Mouse (Mus musculus) midbrain, embryonic 11.5 days (tissue): ENCODE results near the gene Mrpl54. TPM values are rescaled to one million over a fixed set of nuclear protein-coding genes. Genes with fewer than 3 reads are reported as not detected.
A peak's percentile ranks its signal among the peaks of the same experiment; 100 is the strongest.

ENCODE experiments used
- ATAC-seq: fragments of 200-750 bp; cut with Nextera tagmentation; 2 replicates; pipeline ENCODE4 v1.8.0; 2017; ENCODE audit warnings: moderate TSS enrichment, moderate library complexity; ENCODE audit not compliant: low FRiP score
- DNase-seq: peaks from one replicate; pipeline ENCODE4 v3.0.0; 2015; ENCODE audit warnings: low spot score; ENCODE audit errors: missing footprints
- H3K27ac ChIP-seq: fragments of 300-500 bp; sonication (generic); 2 replicates; pipeline ENCODE4 v1.5.1; 2014; ENCODE audit warnings: low read depth, low read length
- H3K27me3 ChIP-seq: fragments of 300-500 bp; sonication (generic); 2 replicates; pipeline ENCODE4 v1.6.1; 2014; ENCODE audit warnings: mild to moderate bottlenecking, low read length, moderate library complexity, mixed read lengths; ENCODE audit not compliant: control insufficient read depth, insufficient read depth
- H3K36me3 ChIP-seq: fragments of 300-500 bp; sonication (generic); 2 replicates; pipeline ENCODE4 v1.6.1; 2014; ENCODE audit warnings: mild to moderate bottlenecking, low read length, moderate library complexity, mixed read lengths; ENCODE audit not compliant: control insufficient read depth, insufficient read depth
- H3K4me1 ChIP-seq: fragments of 300-500 bp; sonication (generic); 2 replicates; pipeline ENCODE4 v1.6.1; 2014; ENCODE audit warnings: low read length; ENCODE audit not compliant: control insufficient read depth, insufficient read depth
- H3K4me2 ChIP-seq: fragments of 300-500 bp; sonication (generic); 2 replicates; pipeline ENCODE4 v1.6.1; 2014; ENCODE audit warnings: mild to moderate bottlenecking, moderate library complexity
- H3K4me3 ChIP-seq: fragments of 300-500 bp; sonication (generic); 2 replicates; pipeline ENCODE4 v1.5.1; 2014; ENCODE audit warnings: low read depth, low read length
- H3K9ac ChIP-seq: fragments of 300-500 bp; sonication (generic); 2 replicates; pipeline ENCODE4 v1.6.1; 2014; ENCODE audit warnings: low read length
- H3K9me3 ChIP-seq: fragments of 300-500 bp; sonication (generic); 2 replicates; pipeline ENCODE4 v1.6.1; 2016; ENCODE audit warnings: low read length; ENCODE audit not compliant: control insufficient read depth
- WGBS: fragments of 180-500 bp; shearing (Covaris S2); extraction: QIAGEN DNeasy Blood & Tissue Kit; methylation state at CpG from one replicate; pipeline ENCODE4 v1.1.7; 2014; 5-methylcytosine and 5-hydroxymethylcytosine counted together
- polyA plus RNA-seq: library from polyadenylated mRNA; unstranded; fragments of >200 nt; fragmentation: Nextera tagmentation; extraction: Ambion mirVana; gene quantifications from 2 replicates; pipeline ENCODE4 v1.2.1, GENCODE M21; 2014

Gene Mrpl54
- polyA plus RNA-seq, 1 experiment from 2014 or later, result 205 TPM

DNA sequence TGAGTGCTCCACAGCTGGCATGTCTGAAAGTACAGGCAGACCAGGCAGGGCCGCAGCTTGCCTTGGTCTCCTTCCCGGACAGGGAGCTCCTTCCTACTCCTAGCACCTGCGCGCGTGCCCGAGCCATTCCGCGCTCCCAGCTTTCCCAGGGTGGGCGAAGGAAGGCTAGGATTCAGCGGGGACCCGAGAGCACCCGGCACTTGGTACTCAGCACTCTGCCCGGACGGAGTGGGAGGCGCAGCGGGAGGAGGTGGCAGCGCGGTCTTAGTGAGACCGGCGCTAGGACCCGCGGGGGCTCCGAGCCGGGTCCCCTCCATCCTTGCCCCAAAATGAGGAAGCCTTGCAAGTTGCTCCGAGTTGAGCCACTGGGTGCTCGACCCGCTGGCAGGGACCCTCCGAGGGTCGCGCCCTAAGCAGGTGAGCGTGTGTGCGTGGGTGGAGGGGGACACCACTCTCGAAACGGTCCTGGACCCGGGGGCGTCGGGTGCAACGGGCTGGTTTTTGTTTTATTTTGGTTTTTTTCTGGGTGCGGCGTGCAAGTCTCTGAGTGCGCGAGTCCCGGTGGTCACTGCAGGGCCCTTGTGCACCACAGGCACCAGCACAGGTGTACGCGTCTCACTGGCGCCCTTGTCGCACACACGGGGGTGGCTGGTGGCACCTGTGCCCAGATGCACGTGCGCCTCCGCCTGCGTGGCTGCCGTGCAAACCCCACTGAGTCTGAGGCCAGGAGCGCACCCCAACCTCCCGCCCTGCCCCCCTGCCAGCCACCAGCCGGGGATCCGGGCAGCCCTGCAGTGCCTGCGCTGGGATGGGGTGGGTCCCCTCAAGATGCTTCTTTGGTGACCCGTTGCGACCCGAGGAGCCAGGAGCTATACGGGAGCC is 9.3 kb downstream of the Mrpl54 start:
- ATAC-seq (0 out of 2 replicates have a peak, but pooled peaks have one; percentile 5), DNase-seq (peak; percentile 94)
- peak overlapping the region; percentile 77 for H3K4me2 ChIP-seq
- H3K9ac ChIP-seq, result peak overlapping the region; percentile 52
- H3K4me1 ChIP-seq, result peaks cover 15% of the 10 kb centered on the region
- H3K27ac ChIP-seq, result no peak overlapping the region
- WGBS, result 2% methylated on average over 61 of the region's 62 CpGs
- H3K36me3 ChIP-seq, result no peaks in the 10 kb centered on the region
- H3K27me3 ChIP-seq, result peaks cover 46% of the 10 kb centered on the region
- no peaks in the 10 kb centered on the region for H3K9me3 ChIP-seq
- H3K4me3 ChIP-seq, result peak overlapping the region; percentile 37

DNA sequence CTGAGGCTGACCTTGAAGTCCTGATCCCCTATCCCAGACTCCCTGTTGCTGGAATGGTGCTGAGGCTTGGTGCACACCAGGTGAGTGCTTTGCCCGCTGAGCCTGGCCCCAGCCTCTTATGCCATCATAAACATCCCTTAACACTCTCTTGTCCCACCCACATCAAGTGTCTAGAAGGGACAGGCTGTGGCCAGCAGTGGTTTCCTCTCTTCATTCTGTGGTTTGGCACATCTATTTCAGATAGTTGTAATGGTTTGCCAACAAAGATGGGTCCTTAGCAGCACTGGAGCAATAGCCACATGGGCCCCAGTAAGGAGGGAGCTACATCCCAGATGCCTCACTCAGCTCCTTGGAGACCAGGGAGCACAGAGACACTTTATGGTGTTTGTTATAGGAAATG is 11.8 kb downstream of the Mrpl54 start:
- no peaks in the 10 kb centered on the region for H3K36me3 ChIP-seq

DNA sequence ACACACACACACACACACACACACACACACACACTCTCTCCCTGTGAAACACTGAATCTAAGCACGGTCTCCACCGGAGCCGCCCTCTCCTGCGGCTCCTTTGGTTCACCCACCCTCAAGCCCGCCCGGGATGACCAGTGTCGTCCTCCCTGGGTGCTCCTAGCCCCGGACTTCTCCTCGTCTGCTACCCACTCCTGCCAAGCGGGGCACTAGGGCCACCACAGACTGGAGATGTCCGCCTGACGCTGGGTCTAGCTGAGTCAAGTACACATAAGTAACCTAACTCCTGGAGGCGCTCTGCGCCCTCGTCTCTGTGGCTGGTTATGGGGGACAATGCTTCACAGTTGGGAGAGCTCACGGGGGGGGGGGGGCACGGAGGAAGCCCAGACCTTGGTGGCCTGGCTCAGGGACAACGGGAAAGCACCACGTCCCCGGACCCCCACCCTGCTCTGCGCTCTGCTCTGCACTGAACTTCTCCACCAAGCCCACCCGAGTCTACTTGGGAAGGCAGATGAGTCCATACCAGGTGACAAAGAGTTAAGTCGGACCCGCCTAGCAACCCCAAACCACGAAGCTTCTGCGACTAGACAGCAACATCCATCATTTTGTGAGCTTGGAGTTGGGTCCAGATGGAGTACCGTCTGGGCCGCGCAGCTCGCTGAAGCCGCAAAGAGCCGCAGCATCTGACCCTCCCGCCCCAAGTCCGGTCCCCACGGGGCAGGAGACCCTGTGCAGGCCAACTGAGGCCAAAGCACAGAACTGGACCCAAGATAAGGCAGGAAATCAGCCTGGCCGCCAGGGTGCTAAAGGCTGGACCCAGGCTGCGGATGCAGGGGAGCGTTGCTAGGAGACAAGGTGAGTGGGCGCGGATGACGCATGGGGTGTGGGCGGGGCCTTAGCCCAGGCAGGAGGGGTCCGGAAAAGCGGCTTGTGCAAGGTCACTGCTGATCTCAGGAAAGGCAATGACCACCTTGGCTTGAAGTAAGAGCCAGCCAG is 14.0 kb downstream of the Mrpl54 start, which contains the start of gene Matk:
Matk (plus strand) TSS at position 512 of the 996 bp plus-strand sequence.
- Histone ChIP-seq H3K4me2 (peak within 1 kb of the TSS; percentile 29; the same call in 1 of the 2 replicates), H3K27me3 (peaks cover 44% of the 10 kb centered on the region), H3K9me3 (no peaks in the 10 kb centered on the region), H3K27ac (no peak within 1 kb of the TSS), H3K4me3 (no peak within 1 kb of the TSS), H3K9ac (no peak within 1 kb of the TSS), H3K4me1 (peaks cover 9% of the 10 kb centered on the region), H3K36me3 (no peaks in the 10 kb centered on the region)
- WGBS, result 9% methylated on average over 43 of the region's 44 CpGs
- ATAC-seq (peak; percentile 71), DNase-seq (no peak)

More for the DNA sequence above, 11.8 kb downstream of the Mrpl54 start:
- no peak overlapping the region for H3K9ac ChIP-seq
- DNase-seq, result no peak
- H3K4me2 ChIP-seq, result no peak overlapping the region
- no peak overlapping the region for H3K4me3 ChIP-seq
- H3K4me1 ChIP-seq, result peaks cover 15% of the 10 kb centered on the region
- no peak for ATAC-seq
- 67% methylated on average over 1 of the region's 1 CpGs for WGBS
- H3K27ac ChIP-seq, result no peak overlapping the region
- no peaks in the 10 kb centered on the region for H3K9me3 ChIP-seq
- peaks cover 61% of the 10 kb centered on the region for H3K27me3 ChIP-seq

DNA sequence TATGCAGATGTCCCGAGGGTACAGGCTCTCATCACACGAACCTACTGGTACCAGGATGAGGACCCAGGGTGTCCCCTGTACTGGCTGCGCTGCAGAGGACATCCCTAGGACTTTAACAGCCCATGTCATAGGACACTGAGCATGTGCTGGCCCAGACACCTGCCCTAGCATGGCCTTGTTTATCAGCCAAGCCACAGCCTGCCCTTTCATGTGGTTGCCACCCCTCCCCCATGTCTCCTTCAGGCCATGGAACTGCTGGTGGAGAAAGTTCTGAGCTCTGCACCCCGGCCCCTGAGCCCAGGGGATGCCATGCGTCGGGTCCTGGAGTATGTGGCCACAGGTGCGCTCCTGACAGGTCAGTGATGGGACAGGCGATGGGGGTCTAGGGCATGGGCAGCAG is 17.3 kb downstream of the Mrpl54 start:
- Histone ChIP-seq H3K36me3 (no peaks in the 10 kb centered on the region), H3K4me3 (no peak overlapping the region), H3K27me3 (peaks cover 27% of the 10 kb centered on the region), H3K27ac (no peak overlapping the region), H3K9ac (no peak overlapping the region), H3K4me1 (peaks cover 4% of the 10 kb centered on the region; the same call in 1 of the 2 replicates), H3K9me3 (no peaks in the 10 kb centered on the region), H3K4me2 (no peak overlapping the region)
- WGBS, result 89% methylated on average over 8 of the region's 8 CpGs
- DNase-seq (no peak), ATAC-seq (no peak)

DNA sequence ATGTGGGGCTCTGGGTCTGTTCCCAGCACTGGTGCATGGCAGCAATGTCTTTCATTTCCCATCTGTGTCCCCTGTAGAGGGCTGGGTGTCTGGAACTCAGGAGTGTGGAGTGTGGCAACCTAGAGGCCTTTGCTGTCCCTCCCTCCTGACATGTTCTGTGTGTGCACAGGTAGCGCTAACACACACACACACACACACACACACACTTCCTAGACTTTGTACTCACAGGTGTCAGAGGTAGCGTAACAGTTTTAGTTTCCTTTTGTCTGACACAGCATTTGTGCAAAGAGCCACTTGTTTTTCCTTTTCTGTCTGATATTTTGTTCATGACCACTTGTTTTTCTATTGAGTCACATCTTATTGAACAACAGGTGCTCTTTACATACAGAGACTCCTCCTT is 18.9 kb downstream of the Mrpl54 start:
- Histone ChIP-seq H3K4me2 (no peak overlapping the region), H3K4me3 (no peak overlapping the region), H3K4me1 (no peaks in the 10 kb centered on the region; the same call in 1 of the 2 replicates), H3K36me3 (no peaks in the 10 kb centered on the region), H3K27me3 (peaks cover 18% of the 10 kb centered on the region), H3K9me3 (no peaks in the 10 kb centered on the region), H3K27ac (no peak overlapping the region), H3K9ac (no peak overlapping the region)
- ATAC-seq, result no peak
- DNase-seq, result no peak
- WGBS, result 88% methylated on average over 2 of the region's 2 CpGs

DNA sequence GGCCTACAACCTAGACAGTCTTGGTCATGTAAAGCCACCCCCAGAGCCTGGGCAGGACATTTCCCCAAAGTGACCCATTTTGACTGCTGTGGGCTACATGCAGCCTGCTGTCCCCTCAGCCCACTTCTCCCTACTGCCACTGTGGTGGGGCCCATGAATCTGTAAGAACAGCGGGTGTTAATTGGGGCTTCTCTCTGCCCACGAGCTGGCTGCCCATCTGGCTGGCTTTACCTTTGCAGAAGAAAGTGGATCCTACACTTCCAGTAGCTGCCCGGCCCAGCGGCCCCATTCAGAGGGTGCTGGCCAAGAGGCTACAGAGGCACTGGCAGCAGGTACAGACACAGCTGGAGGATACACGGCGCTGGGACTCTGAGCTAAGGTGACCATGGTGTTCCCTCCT is 21.6 kb downstream of the Mrpl54 start:
- no peak overlapping the region for H3K4me3 ChIP-seq
- 90% methylated on average over 6 of the region's 6 CpGs for WGBS
- no peaks in the 10 kb centered on the region for H3K9me3 ChIP-seq
- H3K4me1 ChIP-seq, result peaks cover under 1% of the 10 kb centered on the region; the same call in 1 of the 2 replicates
- no peak overlapping the region for H3K27ac ChIP-seq
- H3K36me3 ChIP-seq, result no peaks in the 10 kb centered on the region
- H3K4me2 ChIP-seq, result no peak overlapping the region
- peaks cover 2% of the 10 kb centered on the region for H3K27me3 ChIP-seq
- no peak for DNase-seq
- ATAC-seq, result no peak
- H3K9ac ChIP-seq, result peak overlapping the region; percentile 44; the same call in 1 of the 2 replicates

DNA sequence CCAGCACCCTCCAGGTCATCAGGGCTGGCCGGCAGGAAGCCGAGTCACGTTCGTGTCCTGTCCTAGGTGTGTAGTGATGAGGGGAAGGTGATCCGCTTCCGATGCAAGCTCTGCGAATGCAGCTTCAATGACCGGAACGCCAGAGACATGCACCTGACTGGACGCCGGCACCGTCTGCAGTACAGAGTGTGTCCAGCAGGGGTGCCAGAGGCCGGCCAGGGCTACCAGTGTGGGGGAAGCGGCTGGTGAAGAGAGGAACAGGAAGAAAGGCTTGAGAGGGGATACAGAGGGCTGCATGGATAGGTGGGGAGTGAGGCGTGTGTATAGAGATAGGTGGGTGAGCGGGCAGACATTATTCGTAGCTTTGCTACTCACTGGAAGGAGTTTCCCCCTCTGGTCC is 22.1 kb downstream of the Mrpl54 start:
- H3K4me2 ChIP-seq, result no peak overlapping the region
- H3K4me3 ChIP-seq, result no peak overlapping the region
- peak; percentile 70 for ATAC-seq
- H3K36me3 ChIP-seq, result no peaks in the 10 kb centered on the region
- H3K27ac ChIP-seq, result no peak overlapping the region
- peaks cover 8% of the 10 kb centered on the region for H3K27me3 ChIP-seq
- H3K9ac ChIP-seq, result peak overlapping the region; percentile 44; the same call in 1 of the 2 replicates
- peaks cover 6% of the 10 kb centered on the region for H3K4me1 ChIP-seq
- no peaks in the 10 kb centered on the region for H3K9me3 ChIP-seq
- DNase-seq, result peak; percentile 99
- WGBS, result 8% methylated on average over 17 of the region's 17 CpGs

DNA sequence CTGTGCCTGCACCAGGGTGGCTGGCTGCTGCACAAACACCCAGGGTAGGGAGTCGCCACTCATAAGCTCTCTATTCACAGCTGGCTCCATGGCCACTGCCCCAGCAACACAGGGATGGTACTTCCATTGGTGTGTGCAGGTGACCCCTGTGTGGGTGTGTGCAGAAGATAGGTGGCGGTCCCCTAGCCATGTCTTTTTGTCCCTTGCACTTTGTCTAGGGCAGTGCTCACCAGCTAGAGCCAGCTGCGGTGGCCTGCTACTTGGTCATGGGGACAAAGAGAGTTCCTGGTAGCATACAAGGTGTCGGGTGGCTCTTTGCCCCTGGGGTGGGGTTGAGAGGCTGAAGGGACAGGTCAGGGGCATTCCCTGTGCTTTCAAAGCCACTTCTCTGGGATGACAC is 22.6 kb downstream of the Mrpl54 start:
- H3K4me1 ChIP-seq, result peaks cover 6% of the 10 kb centered on the region
- H3K4me3 ChIP-seq, result no peak overlapping the region
- no peak overlapping the region for H3K9ac ChIP-seq
- whole genome bisulfite sequencing, result 78% methylated on average over 4 of the region's 4 CpGs
- DNase-seq, result no peak
- H3K36me3 ChIP-seq, result no peaks in the 10 kb centered on the region
- no peak overlapping the region for H3K27ac ChIP-seq
- no peaks in the 10 kb centered on the region for H3K9me3 ChIP-seq
- H3K4me2 ChIP-seq, result no peak overlapping the region
- 0 out of 2 replicates have a peak, but pooled peaks have one; percentile 2 for ATAC-seq
- peaks cover 10% of the 10 kb centered on the region for H3K27me3 ChIP-seq
